Mouse (Mus musculus) embryo, embryonic 10 days (tissue): ENCODE results near the gene Ceacam10.
"Not testable (repeated sequence)": the region's sequence is repeated elsewhere in the genome, so short reads cannot be mapped to it uniquely, and the experiment has no call there.

Experiments used
- DNase-seq: peaks from one replicate; pipeline ENCODE4 v3.0.0-alpha.2; 2015; ENCODE audit warnings: low spot score

Gene Ceacam10

DNA sequence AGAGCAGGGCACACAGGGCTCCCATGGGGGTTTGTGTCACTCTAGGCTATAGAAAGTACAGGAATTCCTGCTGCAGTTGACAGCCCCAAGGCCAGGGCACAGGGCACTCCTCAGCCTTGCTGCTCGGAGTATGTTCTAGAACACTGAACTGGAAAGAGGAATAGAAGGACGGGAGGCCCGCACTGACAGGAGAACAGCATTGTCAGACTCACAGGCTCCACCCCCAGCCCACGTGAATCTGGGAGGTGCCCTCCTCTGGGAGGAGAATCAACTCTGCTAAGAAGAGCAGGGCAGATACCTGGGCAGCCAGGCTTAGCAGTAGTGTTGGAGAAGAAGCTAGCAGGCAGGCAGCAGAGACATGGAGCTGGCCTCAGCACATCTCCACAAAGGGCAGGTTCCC, at the start of gene Ceacam10:
Gene Ceacam10 (plus strand): TSS at position 289 of the 400 bp plus-strand sequence.
- not testable (repeated sequence) for DNase-seq

DNA sequence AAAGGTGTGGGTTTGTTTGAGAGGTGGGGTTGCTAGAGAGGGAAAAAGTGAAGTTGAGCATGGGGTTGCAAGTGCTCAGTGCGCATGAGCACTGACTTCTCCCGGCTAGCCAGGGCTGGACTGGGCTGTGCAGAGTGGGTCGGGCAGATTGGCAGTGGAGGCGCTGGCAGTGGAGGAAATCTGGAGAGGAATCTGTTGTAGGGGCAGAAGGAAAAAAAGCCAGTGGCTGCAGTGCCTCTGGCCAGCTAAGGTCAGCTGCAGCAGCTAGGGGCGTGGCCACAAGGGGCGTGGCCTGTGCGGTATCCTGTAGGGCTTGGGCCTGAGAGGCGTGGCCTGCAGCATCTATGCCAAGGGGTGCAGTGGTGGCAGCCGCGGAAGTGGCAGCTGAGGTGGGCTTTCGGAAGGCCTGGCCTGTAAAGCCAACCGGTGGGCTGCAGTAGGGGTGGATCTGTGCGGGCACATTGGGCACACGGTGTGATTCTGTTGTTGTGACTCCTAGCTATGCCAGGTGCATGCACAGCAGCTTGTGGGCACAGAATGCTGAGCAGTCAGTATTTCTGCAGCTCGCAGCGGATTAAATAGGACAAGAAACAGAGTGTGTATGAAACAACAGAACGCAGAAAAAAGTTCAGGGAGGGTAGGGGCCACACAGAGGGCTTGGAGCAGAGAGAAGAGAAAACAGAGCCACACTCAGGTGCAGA, 40.9 kb upstream of the Ceacam10 start:
- peak; percentile 84 for DNase-seq

DNA sequence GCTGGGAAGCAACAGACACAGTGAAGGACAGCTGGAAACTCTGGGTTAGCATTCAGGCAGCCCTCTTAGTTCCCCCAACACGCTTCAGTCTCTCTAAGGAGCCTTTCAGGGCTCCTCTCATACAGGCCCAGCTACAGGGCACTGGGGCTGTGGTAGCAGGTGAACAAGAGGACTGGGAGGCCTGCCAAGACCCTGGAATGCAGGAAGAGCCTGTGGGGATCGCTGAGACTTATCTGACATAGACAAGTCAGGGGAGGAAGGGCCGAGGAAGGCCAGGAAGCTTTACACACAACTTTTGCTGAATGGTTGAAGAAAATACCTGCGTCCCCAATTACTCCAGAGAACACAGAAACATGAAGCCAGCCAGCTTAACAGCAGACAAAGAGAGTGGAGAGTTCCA, 26.3 kb upstream of the Ceacam10 start:
- DNase-seq: no peak

DNA sequence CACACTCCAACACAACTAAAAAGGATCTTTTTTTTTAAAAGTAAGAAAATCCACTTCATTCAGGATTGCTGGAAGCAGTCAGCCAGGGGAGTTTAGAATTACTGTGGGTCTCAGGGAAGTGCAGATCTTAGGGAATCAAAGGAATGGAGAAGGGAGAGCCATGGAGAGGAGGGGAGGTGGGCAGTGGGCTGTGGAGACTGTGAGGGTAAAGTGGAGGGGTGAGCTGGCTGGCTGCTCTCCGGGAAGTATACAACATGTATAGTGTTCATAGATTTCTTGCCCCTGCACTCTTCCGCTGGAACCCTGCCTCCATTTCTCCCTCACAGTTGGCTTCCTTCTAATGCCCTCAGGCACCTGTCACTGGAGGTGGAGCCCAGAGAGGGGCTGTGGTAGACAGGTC, 25.4 kb upstream of the Ceacam10 start:
- DNase-seq: no peak

DNA sequence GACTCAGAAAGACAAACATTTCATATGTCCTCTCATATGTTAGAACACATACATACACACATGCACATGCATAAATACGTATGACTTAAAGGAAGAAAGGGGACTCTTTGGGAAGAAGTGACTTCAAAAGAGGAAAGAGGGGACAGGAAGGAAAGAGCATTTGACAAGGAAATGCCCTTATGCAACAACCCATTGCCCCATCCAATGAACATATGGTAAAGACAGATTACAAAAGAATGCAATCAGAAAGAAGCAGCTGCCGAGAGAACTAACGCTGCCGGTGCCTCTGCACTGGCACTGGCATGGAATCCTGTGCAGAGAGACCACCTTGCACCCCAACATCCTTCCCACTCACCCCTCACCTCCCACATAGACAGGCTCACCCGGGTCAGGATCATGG, 23.5 kb upstream of the Ceacam10 start:
- no peak for DNase-seq

DNA sequence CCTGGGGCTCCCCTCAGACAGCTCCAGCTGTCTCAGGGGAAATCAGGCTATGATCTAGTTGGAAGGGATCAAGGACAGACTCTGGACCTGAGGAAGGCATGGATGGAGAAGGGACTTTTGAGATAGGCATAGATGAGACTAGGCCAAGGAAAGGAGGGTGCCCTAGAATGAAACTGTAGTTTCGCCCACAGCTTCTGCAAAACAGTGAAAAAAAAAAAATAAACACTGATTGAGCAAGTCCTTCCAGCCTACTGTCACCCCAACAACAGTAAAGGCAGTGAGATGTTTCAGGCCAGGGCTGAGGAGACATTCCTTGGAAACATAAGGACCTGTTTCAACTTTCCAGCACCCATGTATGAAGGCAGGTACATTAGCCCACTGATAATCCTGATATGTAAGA, 18.5 kb upstream of the Ceacam10 start:
- DNase-seq: no peak

DNA sequence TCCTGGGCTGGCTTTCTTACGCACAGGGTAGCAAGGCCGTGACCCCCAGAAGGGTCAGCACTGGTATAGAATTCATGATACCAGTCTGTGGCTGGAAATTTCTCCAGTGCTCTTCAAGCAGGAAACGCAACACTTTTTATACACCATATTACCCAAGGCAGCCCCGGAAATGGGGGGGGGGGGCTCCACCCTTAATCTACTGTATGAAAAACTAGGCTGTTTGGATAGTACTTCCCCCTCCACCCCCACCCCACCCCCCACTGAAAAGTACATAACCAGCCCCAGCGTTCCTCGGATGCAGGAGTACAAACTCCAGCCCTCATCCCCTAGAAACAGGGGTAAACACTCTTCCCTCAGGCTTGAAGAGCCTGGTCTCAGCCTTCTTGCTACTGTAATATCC, 16.8 kb upstream of the Ceacam10 start, which contains the start of gene Cd177:
Gene Cd177 (minus strand): TSS at position 101 of the 400 bp plus-strand sequence.
- DNase-seq: no peak

DNA sequence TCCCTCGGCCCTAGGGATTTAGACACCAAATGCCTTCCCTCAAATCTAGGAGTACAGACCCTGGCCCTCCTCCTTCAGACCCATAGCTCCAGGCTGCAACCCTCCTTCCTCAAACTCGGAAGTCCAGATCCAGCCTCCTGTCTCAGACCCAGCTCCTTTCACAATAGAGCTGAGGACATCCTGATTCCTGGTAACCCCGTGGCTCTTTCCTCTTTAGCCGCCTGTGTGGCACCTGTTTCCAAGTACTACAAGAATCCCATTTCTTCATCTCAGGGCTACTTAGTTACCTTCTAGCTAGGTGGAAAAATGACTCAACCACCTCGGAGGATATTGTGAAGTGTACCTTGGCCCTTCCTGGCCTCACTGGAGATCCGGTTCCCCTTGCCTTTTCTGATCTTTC, 15.8 kb upstream of the Ceacam10 start:
- no peak for DNase-seq

DNA sequence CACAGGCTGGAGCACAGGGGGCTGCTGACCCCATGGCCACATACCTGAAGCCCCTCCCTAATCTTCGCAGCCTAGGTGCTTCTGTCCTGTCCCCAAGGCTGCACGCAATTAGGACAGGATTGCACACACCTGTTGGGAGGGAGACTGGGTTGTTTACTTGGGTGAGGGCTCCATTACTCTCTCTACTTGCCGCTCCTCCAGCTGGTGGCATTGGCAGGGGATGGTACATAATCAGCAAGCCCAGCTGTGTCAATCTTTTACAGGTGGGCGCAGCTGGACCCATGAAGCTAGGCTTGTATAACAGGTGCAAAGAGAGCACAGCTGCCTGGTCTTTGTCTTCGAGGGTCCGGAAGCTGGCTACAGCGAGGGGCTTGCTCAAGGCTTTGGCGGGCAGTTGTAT, 14.4 kb upstream of the Ceacam10 start:
- DNase-seq: no peak

DNA sequence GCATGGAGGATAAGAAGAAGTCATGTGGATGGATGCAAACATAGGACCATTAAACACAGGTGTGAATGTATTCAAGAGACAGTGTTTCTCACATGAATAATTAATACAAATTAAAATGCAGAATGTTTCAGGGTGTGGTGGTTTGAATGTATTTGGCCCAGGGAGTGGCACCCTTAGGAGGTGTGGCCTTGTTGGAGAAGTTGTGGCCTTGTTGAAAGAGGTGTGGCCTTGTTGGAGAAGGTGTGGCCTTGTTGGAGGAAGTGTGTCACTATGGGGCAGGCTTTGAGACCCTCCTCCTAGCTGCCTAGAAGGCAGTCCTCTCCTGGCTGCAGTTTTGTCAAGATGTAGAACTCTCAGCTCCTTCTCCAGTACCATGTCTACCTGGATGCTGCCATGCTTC, 5.6 kb upstream of the Ceacam10 start:
- no peak for DNase-seq

DNA sequence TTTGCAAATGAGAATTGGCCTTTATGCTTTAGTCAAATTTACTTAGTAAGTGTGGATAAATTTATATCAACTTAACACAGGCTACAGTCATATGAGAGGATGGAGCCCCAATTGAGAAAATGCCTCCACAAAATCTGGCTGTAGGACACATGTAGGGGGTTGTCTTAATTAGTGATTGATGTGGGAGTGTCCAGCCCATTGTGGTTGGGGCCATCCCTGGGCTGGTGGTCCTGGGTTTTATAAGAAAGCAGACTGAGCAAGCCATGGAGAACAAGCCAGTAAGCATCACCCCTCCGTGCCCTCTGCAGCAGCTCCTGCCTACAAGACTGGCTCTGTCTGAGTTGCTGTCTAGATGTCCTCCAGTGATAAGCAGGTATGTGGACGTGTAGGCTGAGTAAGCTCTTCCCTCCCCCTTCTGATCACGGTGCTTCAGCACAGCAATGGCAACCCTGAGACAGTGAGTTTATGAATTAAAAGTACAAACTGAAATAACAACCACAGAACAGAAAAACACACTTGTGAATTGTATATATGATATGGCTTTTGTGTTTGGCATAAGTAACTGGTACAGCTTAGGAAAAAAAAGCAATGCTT, 3.0 kb upstream of the Ceacam10 start:
- no peak for DNase-seq

DNA sequence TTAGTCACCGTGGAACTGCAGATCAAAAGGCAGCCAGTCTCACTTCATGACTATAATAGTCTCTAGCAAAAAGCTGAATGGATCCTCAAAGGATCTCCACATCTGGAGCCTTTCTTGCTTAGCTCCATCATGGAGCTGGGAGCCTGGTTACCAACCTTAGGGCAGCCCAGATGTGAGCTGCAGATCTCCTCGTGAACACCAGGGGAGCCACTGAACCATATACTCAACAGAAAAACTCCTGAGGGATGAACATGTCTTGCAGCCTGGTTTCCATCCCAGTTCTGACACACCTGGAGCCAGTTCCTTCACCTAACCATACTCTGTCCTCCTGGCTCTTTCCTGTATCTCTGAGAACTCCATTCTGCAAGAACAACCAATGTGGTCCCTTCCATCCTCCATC, 861 bp upstream of the Ceacam10 start:
- DNase-seq: no peak

DNA sequence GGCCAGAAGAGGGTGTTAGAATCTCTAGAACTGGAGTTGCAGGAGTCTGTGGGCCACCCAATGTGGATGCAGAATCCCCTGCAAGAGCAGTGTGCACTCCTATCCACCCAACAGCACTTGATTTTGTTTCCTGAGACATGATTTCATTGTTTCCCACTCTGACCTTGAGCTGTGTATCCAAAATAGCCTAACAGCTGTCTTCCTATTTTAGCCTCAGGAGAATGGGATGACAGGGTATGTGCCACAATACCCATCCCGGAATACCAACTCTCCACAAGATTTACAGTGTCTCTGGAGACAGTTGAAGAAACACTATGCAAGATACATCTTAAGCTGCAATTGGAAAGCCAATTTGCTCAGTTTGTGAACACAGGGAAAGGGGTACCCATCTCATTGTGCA, 20.9 kb downstream of the Ceacam10 start:
- DNase-seq: no peak

DNA sequence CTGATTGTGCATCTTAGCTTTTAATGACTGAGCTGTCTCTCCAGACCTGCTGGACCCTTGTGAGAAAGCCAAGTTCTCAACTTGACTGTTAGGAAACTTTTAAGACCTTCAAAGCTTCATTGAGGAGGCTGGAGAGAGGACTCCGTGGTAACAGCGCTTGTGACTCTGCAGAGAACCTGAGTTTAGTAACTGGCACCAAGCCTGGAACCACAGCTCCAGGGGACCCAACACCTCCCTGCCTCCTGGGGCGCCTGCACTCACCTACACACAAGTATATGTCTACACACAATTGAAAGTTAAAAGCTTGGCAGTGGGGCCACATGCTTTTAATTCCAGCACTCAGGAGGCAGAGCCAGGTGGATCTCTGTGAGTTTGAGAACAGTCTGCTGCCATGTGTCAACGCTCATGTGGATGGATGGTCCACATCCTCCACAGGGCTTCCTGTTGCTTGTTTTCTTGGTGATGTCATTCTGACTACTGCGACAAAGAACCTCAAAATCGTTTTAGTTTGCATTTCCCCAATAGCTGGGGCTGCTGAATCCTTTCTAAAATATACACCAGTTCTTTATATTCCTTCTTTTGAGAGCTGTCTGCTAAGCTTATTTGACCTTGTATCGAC, 25.3 kb downstream of the Ceacam10 start:
- DNase-seq: no peak

DNA sequence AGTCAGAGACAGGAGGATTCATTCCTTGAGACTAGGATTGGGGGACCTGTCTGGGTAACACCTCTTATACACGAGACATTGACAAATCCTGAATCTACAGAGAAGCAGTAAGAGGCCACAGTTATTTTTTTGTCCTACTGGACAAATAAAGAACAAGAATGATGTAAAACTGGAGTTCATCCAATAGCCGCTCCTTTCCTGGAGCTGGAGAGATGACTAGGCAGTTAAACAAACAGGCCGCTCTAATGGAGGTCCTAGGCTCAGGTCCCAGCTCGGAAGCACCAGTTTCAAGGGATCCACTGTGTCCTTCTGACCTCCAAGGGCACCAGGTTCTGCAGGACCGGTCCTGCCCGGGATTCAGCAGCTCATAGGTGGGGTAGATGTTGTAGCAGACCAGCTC, 27.8 kb downstream of the Ceacam10 start:
- DNase-seq: no peak

DNA sequence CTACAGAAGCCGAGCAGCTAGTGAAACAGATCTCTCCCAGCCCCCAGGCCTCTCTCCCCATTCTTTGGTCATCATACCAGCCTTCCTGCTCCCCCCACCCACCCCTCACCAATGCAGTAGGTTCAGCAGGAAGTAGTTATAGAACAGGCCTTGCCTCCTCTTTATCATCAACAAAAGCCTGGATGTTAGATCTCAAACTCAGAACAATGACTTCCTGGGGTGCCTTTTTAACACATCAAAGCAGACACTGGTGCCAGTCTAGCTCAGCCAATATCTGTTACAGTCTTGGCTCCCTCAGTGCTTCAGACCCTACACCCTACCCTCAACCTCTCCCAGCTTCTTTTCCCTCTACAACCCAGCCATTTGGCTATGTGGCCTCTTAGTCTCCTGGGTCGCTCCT, 32.0 kb downstream of the Ceacam10 start:
- no peak for DNase-seq

DNA sequence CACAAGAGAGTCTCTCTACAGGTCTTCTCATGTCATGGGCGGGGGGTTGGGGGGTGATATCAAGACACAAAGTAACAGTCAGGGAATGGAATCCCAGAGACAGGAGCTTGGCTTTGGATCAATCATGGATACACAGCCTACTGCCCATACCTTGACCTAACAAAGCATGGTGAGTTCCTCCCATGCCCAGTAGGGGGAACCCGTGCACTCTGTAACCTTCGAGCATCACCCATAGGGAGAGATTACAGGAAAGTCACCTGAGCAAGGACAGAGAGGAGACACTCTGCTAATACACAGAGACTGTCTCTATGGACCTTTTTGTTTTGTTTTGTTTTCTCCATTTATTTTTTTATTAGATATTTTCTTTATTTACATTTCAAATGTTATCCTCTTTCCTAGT, 40.5 kb downstream of the Ceacam10 start:
- peak; percentile 87 for DNase-seq

DNA sequence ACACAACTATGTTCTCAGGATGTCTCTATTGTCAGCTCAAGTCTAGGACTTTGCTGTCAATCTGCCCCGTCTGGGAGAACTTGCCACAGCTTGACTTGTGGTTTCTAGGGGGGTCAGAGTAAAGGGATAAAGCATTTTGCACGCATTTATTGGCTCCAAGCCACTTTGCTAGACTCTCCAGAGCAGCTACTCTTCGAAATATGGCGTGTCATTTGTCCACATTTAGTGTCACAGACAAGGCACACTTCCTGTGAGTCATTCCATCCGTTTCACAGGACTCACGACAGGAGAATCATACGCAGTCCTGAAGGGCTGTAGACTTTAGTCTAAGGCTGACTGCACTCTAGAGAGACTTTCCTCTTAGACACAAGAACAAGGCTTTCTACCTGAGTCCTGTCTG, 47.4 kb downstream of the Ceacam10 start:
- no peak for DNase-seq

DNA sequence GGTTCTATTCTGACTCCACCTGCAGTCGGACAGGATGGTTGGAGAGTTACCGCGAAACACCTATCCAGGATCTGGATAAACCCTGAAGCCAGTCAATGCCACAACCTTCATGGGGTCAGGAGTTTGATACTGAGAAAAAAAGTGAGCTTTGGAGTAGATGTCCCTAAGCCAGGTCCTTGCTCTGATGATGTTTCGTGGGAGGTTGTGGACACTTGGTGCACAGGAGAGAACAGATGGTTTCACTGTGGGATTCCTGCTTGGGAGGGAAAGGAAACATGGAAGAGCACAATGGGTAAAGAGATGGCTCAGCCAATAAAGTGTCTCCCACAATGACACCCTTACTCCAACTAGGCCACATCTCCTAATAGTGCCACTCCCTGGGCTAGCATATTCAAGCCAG, 50.2 kb downstream of the Ceacam10 start:
- no peak for DNase-seq
